Mouse (Mus musculus): ENCODE results near the gene Irak4. TPM values are rescaled to one million over a fixed set of nuclear protein-coding genes. Genes with fewer than 3 reads are reported as not detected.

The Irak4 gene
- total RNA-seq, 2 experiments from 2014 or later: 1.5 to 1.6 TPM

DNA sequence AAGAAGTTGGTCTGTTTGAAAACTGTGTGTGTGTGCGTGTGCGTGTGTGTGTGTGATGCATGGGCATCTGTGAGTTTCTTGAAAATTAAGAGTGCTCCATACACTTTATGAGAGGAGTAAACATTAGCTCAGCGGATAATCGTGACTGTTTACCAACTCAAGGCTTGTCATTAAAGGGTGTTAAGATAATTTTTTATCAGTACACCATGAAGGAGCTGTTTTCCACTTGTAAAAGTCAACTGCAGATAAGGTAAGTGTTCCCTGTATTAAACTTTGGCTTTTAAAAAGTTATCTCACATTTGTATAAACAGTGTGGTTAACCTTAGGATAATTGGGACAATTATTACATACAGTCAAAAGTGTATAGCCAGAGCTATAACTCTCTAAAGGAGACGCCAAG is 11.1 kb upstream of the Irak4 start:
- H3K27ac ChIP-seq: no peak overlapping the region
- no peak overlapping the region for H3K4me3 ChIP-seq
- TF ChIP-seq CTCF (IDR thresholded peaks at IDR 0.05): no peak
- no peak for DNase-seq (ENCODE audit: extremely low spot score in 1 of 2, low spot score in 2 of 2)
- intact Hi-C loops (cut with DNase I): no loop called here

DNA sequence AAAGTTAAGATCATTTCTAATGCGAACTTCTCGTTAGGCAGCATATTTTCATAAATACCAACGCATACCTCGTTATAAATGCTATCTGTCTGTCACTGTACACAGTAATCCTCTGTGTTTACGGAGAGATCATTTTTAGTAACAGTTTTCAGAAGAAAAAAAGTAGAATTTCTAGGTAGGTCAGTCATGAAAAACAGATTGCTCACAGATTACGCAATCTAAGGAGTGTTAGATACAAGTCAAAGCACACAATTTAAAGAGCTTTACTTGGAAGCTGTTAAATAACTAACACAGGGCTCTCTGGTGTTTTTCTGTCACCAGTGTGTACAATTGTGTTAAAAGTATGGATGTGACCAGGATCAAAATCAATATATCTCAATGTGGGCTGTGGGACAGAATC is 10.5 kb upstream of the Irak4 start:
- H3K4me3 ChIP-seq: no peak overlapping the region
- no peak for DNase-seq (ENCODE audit: extremely low spot score in 1 of 2, low spot score in 2 of 2)
- no peak for TF ChIP-seq CTCF (IDR thresholded peaks at IDR 0.05)
- intact Hi-C loops (cut with DNase I): no loop called here
- no peak overlapping the region for H3K27ac ChIP-seq

DNA sequence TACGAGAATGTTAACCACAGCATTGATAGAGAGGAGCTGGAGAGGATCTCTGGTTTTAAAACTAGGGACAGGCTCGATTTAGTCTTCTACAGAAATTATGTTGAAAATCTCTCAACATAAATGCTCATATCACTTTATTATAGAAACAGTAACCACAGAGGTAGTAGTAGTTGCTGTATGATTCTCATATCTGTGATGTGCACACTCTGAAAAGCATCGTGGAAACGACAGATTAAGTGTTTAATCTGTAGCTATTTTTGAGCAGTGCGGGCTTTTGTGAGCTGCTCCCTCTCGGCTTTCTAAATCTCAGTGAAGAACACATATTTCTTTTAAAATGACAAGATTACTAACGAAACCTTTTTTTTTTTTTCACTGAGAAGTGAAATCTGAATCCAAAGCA is 7.9 kb upstream of the Irak4 start:
- intact Hi-C loops (cut with DNase I): no loop called here
- no peak for TF ChIP-seq CTCF (IDR thresholded peaks at IDR 0.05)
- H3K4me3 ChIP-seq: no peak overlapping the region

DNA sequence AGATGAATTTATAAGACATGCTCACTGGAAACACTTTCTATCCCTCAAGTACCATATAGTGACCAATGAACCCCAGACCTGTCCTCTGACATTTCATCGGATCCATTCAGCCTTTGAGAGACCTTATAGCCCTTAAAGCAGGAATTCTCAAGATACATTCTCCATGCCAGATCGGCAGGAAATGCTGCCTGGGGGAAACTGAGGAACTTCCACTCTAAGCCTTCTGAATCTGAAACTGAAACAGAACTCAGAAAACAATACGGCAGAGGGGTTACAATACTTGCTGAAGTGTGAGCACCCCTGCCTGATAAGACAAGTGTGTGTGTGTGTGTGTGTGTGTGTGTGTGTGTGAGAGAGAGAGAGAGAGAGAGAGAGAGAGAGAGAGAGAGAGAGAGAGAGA is 4.1 kb upstream of the Irak4 start:
- Histone ChIP-seq H3K27ac (no peak overlapping the region), H3K4me3 (no peak overlapping the region)
- DNase-seq (ENCODE audit: extremely low spot score in 1 of 2, low spot score in 2 of 2): no peak
- intact Hi-C loops (cut with DNase I): no loop called here
- no peak for TF ChIP-seq CTCF (IDR thresholded peaks at IDR 0.05)

More for the DNA sequence above, 7.9 kb upstream of the Irak4 start:
- H3K27ac ChIP-seq: no peak overlapping the region
- DNase-seq (ENCODE audit: extremely low spot score in 1 of 2, low spot score in 2 of 2): no peak

DNA sequence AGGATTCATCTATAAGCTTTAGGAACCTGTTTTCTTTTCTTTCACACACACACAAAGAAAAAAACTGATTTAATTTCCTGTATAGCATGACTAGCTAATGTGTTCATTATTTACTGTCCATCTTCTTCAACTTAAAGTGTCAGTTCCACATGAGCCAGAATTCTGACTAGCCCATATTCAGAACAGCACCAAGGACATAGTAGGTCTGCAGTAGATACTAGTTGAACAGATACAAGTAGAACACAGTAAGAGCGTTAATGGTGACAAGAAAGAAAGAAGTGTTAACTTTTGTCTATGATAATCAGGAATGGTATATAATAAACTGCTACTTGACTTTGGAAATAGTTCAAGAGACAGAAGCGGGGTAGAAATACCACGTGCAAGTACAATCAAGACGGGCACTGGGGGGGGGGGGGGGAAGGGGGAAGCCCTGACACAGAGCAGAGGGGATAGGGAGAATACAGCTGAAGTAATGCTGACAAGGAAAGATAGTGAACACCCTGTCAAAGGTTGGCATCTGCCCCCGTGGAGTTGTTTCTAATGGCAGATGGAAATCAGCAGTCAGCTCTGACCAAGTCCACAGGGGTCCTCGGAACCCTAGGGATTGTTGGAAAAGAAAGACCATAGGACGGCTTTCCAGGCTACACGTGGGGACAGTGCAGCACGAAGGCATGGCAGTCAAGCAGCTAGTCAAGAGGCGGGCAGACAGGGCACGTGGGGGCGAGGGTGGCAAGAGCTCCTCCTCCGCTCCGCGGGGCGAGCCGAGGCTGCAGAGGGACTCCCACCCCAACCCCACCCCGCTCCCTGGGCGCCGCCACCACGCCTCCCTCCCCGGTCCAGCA is 655 bp upstream of the Irak4 start:
- Histone ChIP-seq H3K4me3 (peak overlapping the region; percentile 90), H3K27ac (peak overlapping the region; percentile 89)
- intact Hi-C loops (cut with DNase I): no loop called here
- no peak for TF ChIP-seq CTCF (IDR thresholded peaks at IDR 0.05)
- DNase-seq (ENCODE audit: extremely low spot score in 1 of 2, low spot score in 2 of 2): no peak

- intact Hi-C loops (cut with DNase I): no loop called here
- H3K4me3 ChIP-seq: peak overlapping the region; percentile 90
- peak overlapping the region; percentile 89 for H3K27ac ChIP-seq
- no peak for TF ChIP-seq CTCF (IDR thresholded peaks at IDR 0.05)
- no peak for DNase-seq (ENCODE audit: extremely low spot score in 1 of 2, low spot score in 2 of 2)
These were observed 701 bp downstream of the Irak4 start for GRCm38 (mm10) chr15:94544052-94544636.

- Histone ChIP-seq H3K27ac (no peak overlapping the region), H3K4me3 (no peak overlapping the region)
- DNase-seq (ENCODE audit: extremely low spot score in 1 of 2, low spot score in 2 of 2): no peak
- no peak for TF ChIP-seq CTCF (IDR thresholded peaks at IDR 0.05)
- intact Hi-C loops (cut with DNase I): no loop called here
These were observed 1.4 kb downstream of the Irak4 start for GRCm38 (mm10) chr15:94544844-94545243.

DNA sequence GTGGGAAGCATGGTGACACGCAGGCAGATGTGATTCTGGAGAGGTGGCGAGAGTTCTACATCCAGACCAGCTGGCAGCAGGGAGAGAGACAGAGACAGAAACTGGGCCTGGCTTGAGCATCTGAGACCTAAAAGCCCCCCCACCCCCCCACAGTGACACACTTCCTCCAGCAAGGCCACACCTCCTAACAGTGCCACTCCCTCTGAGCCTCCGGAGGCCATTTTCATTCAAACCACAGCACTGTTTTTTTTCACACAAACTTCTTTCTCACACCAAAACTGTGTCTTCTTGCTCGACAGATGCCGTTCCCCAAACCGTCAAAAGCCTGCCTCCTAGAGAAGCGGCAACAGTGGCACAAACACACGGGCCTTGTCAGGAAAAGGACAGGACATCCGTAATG is 10.1 kb downstream of the Irak4 start:
- intact Hi-C loops (cut with DNase I): loop anchor here (10.0 kb wide), 1 partner anchor 1021 kb away; no protein-coding TSS in a partner anchor
- DNase-seq (ENCODE audit: extremely low spot score in 1 of 2, low spot score in 2 of 2): no peak
- Histone ChIP-seq H3K4me3 (no peak overlapping the region), H3K27ac (no peak overlapping the region)
- no peak for TF ChIP-seq CTCF (IDR thresholded peaks at IDR 0.05)

DNA sequence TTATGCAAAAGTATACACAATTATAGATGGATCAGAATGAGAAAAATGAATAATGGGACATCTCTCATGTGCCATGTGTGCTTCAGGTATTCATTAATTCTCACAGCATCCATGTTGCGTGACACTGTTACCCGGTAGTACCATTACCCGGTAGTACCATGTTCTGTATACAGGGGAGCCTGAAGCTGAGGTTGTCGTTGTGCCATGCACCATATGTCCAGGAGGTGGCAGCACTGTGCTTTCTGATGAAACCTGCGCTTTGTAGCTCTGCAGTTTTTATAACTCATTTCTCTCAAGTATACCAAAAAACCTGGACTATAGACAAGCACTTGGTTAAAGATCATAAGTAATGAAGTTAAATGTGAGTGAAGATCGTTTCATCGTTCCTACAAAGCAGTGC is 14.0 kb downstream of the Irak4 start:
- peak; percentile 97 for TF ChIP-seq CTCF (IDR thresholded peaks at IDR 0.05)
- Histone ChIP-seq H3K4me3 (no peak overlapping the region), H3K27ac (no peak overlapping the region)
- intact Hi-C loops (cut with DNase I): loop anchor here (1.0 to 10.0 kb wide), 2 partner anchors 104 to 1017 kb away; no protein-coding TSS in a partner anchor
- DNase-seq (ENCODE audit: extremely low spot score in 1 of 2, low spot score in 2 of 2): peak; percentile 83 to 90

DNA sequence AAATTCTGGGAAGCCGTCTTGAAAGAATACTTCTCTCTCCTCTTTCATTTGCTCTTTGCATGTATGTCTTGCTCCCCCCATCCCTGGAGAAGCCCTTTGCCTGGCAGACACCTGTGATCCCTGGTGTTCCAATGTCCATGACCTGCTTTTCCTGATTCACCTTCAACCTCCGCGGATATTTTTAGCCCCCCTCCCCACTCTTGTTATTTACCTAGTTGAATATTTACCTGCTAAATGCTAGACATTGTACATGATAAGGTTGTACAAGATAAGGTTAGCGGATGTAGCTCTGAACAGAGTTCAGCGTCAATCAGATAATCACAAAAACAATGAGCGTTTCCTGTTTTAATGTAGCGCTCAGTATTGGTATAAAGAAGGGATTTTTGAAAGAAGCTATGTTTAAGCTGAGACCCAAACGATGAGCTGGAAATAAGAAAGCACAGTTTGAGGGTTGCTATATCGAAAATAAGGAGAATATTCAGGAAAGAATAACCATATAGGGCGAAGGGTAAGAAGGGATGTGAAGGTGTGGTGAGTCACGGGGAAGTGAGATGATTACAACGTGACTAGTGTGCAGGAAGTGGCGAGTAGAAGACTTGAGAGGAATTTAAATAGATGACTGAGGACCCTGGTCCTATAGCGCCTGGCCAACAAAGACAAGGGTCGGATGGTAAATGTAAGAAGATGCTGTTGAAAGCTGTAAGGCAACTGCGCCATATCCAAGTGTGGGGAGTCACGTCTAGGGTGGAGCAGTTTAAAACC is 15.6 kb downstream of the Irak4 start:
- no peak overlapping the region for H3K4me3 ChIP-seq
- no peak for TF ChIP-seq CTCF (IDR thresholded peaks at IDR 0.05)
- no peak overlapping the region for H3K27ac ChIP-seq
- intact Hi-C loops (cut with DNase I): loop anchor here (1.0 to 10.0 kb wide), 2 partner anchors 42 to 1016 kb away; no protein-coding TSS in a partner anchor
- no peak for DNase-seq (ENCODE audit: extremely low spot score in 1 of 2, low spot score in 2 of 2)

DNA sequence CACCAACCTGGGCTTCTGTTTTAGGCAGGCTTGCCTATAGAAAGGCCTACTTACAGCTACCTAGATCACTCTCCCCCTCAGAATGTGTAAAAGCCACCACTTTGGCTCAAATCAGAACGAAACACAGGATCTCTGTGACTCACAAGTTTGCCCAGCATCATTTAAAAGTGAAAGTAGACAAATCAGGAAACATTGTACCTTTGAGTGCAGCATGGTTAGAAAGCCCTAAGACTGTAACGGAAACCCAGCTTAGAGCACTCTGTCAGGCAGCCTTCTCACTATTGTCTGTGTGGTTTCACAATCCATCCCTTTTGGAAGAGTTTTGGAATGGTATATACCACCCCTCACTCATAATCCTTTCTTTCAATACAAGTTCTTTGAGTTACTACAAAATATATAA is 21.5 kb downstream of the Irak4 start:
- DNase-seq (ENCODE audit: extremely low spot score in 1 of 2, low spot score in 2 of 2): no peak
- H3K27ac ChIP-seq: no peak overlapping the region
- no peak overlapping the region for H3K4me3 ChIP-seq
- intact Hi-C loops (cut with DNase I): no loop called here
- no peak for TF ChIP-seq CTCF (IDR thresholded peaks at IDR 0.05)

- DNase-seq (ENCODE audit: extremely low spot score in 1 of 2, low spot score in 2 of 2): no peak
- H3K4me3 ChIP-seq: no peak overlapping the region
- no peak overlapping the region for H3K27ac ChIP-seq
- intact Hi-C loops (cut with DNase I): no loop called here
- TF ChIP-seq CTCF (IDR thresholded peaks at IDR 0.05): no peak
These were observed 22.4 kb downstream of the Irak4 start for GRCm38 (mm10) chr15:94565854-94566253.

All from left cerebral cortex, adult 2 months (tissue).